Mouse (Mus musculus) bone marrow, adult 2 months (tissue): ENCODE data around the gene Lsamp. TPM values are rescaled to one million over a fixed set of nuclear protein-coding genes. Genes with fewer than 3 reads are reported as not detected.

Source experiments
- H3K27ac ChIP-seq: fragments of 200-500 bp; 2 replicates; pipeline ENCODE4 v1.5.1; 2012; ENCODE audit warnings: low read depth, mild to moderate bottlenecking, control low read depth, inconsistent platforms, low read length; ENCODE audit not compliant: control insufficient read depth, poor library complexity, insufficient read depth
- H3K4me1 ChIP-seq: fragments of 200-500 bp; 2 replicates; pipeline ENCODE4 v1.6.1; 2011; ENCODE audit warnings: low read length; ENCODE audit not compliant: control insufficient read depth, insufficient read depth
- H3K4me3 ChIP-seq: fragments of 200-500 bp; replicated peaks from 2 replicates; pipeline ENCODE3; 2011; ENCODE audit warnings: mild to moderate bottlenecking, low read depth, low read length, control low read depth; ENCODE audit not compliant: control insufficient read depth
- CTCF ChIP-seq: fragments of 200-500 bp; IDR thresholded peaks from 2 replicates; pipeline ENCODE4 v1.5.1; 2011; ENCODE audit warnings: low read length, control low read depth; ENCODE audit not compliant: control insufficient read depth, insufficient read depth
- POLR2A ChIP-seq: fragments of 200-500 bp; IDR thresholded peaks from 2 replicates; pipeline ENCODE4 v1.6.1; 2011; ENCODE audit warnings: low read depth, mild to moderate bottlenecking, control low read depth, low read length, borderline replicate concordance; ENCODE audit not compliant: control insufficient read depth
- WGBS: fragments of 180-500 bp; shearing (Covaris S2); methylation state at CpG from one replicate; pipeline ENCODE4 v1.1.7; 2018; 5-methylcytosine and 5-hydroxymethylcytosine counted together
- polyA plus RNA-seq: library from polyadenylated mRNA; stranded (reverse); fragments of >200 nt; gene quantifications from 2 replicates; pipeline ENCODE4 v1.2.4, GENCODE M21; 2011; ENCODE audit warnings: low replicate concordance; ENCODE audit not compliant: missing spikeins, insufficient read depth, insufficient read length

Gene Lsamp
- polyA plus RNA-seq, 1 experiment, result not detected

- Histone ChIP-seq H3K27ac (no peak overlapping the region), H3K4me3 (no peak overlapping the region), H3K4me1 (no peaks in the 10 kb centered on the region)
- no peak for TF ChIP-seq POLR2A
- TF ChIP-seq CTCF, result no peak
- 66% methylated on average over 2 of the region's 2 CpGs for WGBS
Measured at GRCm38 (mm10) chr16:40399531-40399930, 415.4 kb downstream of the Lsamp start.

- Histone ChIP-seq H3K4me1 (no peaks in the 10 kb centered on the region), H3K27ac (no peak overlapping the region), H3K4me3 (no peak overlapping the region)
- TF ChIP-seq POLR2A (no peak), CTCF (no peak)
- 70% methylated on average over 3 of the region's 3 CpGs for WGBS
Measured at GRCm38 (mm10) chr16:40434280-40434679, 450.1 kb downstream of the Lsamp start.

DNA sequence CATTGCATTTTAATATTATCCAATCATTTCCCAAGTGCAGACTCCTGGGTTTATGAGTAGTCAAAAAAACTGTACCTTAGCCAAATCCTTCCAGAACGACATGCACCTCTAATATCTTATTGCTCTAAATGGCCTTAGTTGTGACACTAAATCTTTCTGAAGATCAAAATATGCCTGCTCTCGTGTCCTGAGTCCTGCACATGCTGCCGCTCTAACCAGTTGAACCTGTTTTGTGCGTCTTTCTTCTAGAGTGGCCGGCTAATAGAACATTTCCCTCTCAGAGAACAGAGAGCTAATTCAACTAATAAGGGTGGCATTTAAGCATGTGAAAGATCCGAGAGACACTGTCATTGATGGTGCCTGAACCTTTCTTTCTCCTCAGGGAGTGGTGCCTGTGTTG lies 452.3 kb downstream of the Lsamp start:
- 76% methylated on average over 6 of the region's 6 CpGs for WGBS
- Histone ChIP-seq H3K4me1 (no peaks in the 10 kb centered on the region), H3K4me3 (no peak overlapping the region), H3K27ac (no peak overlapping the region)
- no peak for TF ChIP-seq CTCF
- no peak for TF ChIP-seq POLR2A

- no peak overlapping the region for H3K27ac ChIP-seq
- 83% methylated on average over 10 of the region's 10 CpGs for WGBS
- no peak for TF ChIP-seq CTCF
- no peak for TF ChIP-seq POLR2A
- H3K4me1 ChIP-seq, result no peaks in the 10 kb centered on the region
- H3K4me3 ChIP-seq, result no peak overlapping the region
Measured at GRCm38 (mm10) chr16:40437879-40438278, 453.7 kb downstream of the Lsamp start.

DNA sequence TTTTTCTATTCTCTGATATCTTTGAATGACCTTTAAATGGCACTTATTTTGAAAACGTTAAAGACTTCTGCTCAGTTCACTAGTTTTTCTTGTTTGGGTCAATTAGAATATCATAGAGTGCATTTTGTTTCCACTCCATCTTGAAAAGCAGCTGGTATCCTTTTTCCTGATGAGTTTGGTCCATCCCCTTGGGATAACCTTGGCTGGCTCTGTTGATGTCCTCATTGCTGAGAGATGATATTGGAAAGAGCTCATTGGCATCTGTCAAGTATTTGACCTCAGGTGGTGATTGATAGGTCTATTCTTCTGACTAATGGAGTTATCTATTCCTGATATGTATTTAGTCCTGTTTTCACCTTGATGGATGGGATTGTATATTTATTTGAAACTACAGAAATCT lies 454.7 kb downstream of the Lsamp start:
- Histone ChIP-seq H3K27ac (no peak overlapping the region), H3K4me3 (no peak overlapping the region), H3K4me1 (no peaks in the 10 kb centered on the region)
- TF ChIP-seq POLR2A, result no peak
- no peak for TF ChIP-seq CTCF
- whole genome bisulfite sequencing, result 64% methylated on average over 1 of the region's 1 CpGs

DNA sequence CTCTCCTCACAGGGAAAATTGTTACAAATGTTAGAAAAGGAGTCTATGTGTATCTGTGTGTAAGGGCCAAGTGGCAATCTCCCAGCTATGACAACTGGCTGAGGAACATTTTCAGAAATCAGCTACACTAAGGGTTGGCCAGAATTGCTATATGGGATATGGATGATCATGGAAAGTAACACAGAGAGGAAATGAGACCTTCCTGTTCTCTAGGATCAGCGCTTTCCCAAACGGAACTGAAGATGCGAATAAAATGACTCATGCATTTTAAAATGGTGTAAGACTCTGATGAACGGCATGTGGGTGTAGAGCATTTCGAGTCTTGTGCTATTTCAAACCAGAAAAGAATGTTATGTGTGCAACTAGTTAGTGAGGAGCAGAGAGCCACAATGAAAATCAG lies 462.4 kb downstream of the Lsamp start:
- H3K4me3 ChIP-seq, result no peak overlapping the region
- 68% methylated on average over 5 of the region's 5 CpGs for WGBS
- H3K27ac ChIP-seq, result no peak overlapping the region
- TF ChIP-seq POLR2A (no peak), CTCF (no peak)
- no peaks in the 10 kb centered on the region for H3K4me1 ChIP-seq

DNA sequence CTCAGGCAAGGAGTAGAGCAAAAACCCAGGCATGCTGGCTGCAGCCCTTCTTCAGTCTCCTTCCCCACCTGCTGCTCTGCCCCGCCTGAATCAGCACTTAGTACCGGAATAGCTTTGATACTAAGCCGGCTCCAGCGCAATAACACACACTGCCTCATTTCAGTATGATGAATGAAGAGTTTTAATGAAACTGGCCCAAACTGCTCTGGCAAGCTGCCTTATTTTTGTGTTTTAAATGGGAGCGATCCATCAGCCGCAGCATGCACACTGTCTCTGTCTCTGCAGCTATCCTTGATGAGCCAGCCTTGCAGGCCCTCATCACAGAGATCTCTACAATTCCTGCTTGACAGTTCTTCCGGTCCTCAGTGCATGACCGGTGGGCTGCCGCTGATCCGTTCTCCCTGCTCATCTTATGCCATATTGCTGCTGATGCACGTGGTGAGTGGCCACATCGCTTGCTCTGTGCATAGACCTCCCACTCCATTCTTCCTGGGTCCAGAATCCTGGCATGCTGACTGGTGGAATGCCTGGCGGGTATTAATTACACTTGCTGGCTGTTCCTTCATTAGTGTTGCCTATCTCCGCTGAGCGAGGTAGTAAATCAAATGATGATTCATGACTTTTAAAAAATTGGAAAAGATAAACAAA lies 479.4 kb downstream of the Lsamp start:
- 80% methylated on average over 15 of the region's 15 CpGs for WGBS
- TF ChIP-seq CTCF, result no peak
- no peak for TF ChIP-seq POLR2A
- no peak overlapping the region for H3K4me3 ChIP-seq
- H3K4me1 ChIP-seq, result no peaks in the 10 kb centered on the region
- no peak overlapping the region for H3K27ac ChIP-seq

- H3K4me3 ChIP-seq, result no peak overlapping the region
- H3K27ac ChIP-seq, result no peak overlapping the region
- 19% methylated on average over 8 of the region's 8 CpGs for WGBS
- no peaks in the 10 kb centered on the region for H3K4me1 ChIP-seq
- no peak for TF ChIP-seq POLR2A
- TF ChIP-seq CTCF, result no peak
Measured at GRCm38 (mm10) chr16:40466596-40466995, 482.4 kb downstream of the Lsamp start.

- no peak overlapping the region for H3K27ac ChIP-seq
- no peak overlapping the region for H3K4me3 ChIP-seq
- WGBS, result 66% methylated on average over 6 of the region's 6 CpGs
- no peaks in the 10 kb centered on the region for H3K4me1 ChIP-seq
- no peak for TF ChIP-seq CTCF
- no peak for TF ChIP-seq POLR2A
Measured at GRCm38 (mm10) chr16:40470946-40471345, 486.8 kb downstream of the Lsamp start.
